Mouse (Mus musculus) spleen, adult 2 months (tissue): ENCODE measurements around the gene Ces1g. TPM values are rescaled to one million over a fixed set of nuclear protein-coding genes. Genes with fewer than 3 reads are reported as not detected.

Experiments used
- DNase-seq, 2 experiments: peaks; one replicate each; pipeline versions ENCODE4 v3.0.0 to v3.0.0-alpha.2; 2012 to 2021; ENCODE audit warnings: low spot score in 2 of 2, low read depth in 1 of 2
- H3K27ac ChIP-seq: fragments of 200-500 bp; 2 replicates; pipeline ENCODE4 v1.5.1; 2012; ENCODE audit warnings: low read length, inconsistent platforms; ENCODE audit not compliant: insufficient read depth
- H3K27me3 ChIP-seq: fragments of 200-500 bp; 2 replicates; pipeline ENCODE4 v1.6.1; 2012; ENCODE audit warnings: mild to moderate bottlenecking, moderate library complexity, low read length, inconsistent platforms; ENCODE audit not compliant: control insufficient read depth, insufficient read depth
- H3K36me3 ChIP-seq: fragments of 200-500 bp; 2 replicates; pipeline ENCODE4 v1.6.1; 2012; ENCODE audit warnings: mild to moderate bottlenecking, low read length, inconsistent platforms; ENCODE audit not compliant: control insufficient read depth, insufficient read depth
- H3K4me1 ChIP-seq: fragments of 200-500 bp; 2 replicates; pipeline ENCODE4 v1.6.1; 2011; ENCODE audit warnings: inconsistent platforms; ENCODE audit not compliant: control insufficient read depth, insufficient read depth, insufficient read length
- H3K4me3 ChIP-seq: fragments of 200-500 bp; 2 replicates; pipeline ENCODE4 v1.5.1; 2011; ENCODE audit warnings: mild to moderate bottlenecking, inconsistent platforms; ENCODE audit not compliant: insufficient read depth, insufficient read length; ENCODE audit errors: extremely low read depth
- CTCF ChIP-seq: fragments of 200-500 bp; IDR thresholded peaks from 2 replicates; pipeline ENCODE4 v1.5.1; 2011; ENCODE audit warnings: mild to moderate bottlenecking, inconsistent platforms; ENCODE audit not compliant: insufficient read depth, insufficient read length, insufficient replicate concordance; ENCODE audit errors: extremely low read depth
- POLR2A ChIP-seq: fragments of 200-500 bp; IDR thresholded peaks from 2 replicates; pipeline ENCODE4 v1.6.1; 2011; ENCODE audit warnings: low read depth, low read length, inconsistent platforms
- WGBS: fragments of 180-500 bp; shearing (Covaris S2); methylation state at CpG from one replicate; pipeline ENCODE4 v1.1.7; 2018; 5-methylcytosine and 5-hydroxymethylcytosine counted together
- polyA plus RNA-seq: library from polyadenylated mRNA; depleted of rRNA; stranded (reverse); fragments of >200 nt; gene quantifications from 2 replicates; pipeline ENCODE4 v1.2.3, GENCODE M21; 2012; rRNA removed

Gene Ces1g
- polyA plus RNA-seq, 1 experiment = not detected

DNA sequence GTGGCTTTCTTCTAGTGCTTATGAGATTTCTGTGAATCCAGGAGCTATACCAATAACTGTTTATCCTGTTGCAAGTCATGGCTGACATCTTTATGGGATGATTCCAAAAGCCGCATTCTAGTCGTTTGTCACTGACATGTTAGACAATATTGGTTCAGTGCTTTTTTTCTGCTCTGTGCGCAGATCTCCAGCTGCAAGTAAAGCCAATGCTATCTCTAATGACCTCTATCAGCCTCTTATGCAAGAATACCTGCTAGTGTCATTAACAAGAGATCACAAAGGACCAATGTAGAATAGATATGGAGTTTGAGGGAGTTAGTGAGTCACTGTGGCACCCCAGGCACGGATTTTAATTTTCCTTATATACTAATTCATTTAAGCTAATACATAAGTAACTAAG, 62.5 kb downstream of the Ces1g start:
- Histone ChIP-seq H3K27ac (no peak overlapping the region), H3K27me3 (no peaks in the 10 kb centered on the region), H3K36me3 (no peaks in the 10 kb centered on the region), H3K4me1 (no peaks in the 10 kb centered on the region), H3K4me3 (no peak overlapping the region)
- 81% methylated on average over 4 of the region's 4 CpGs for WGBS
- DNase-seq = no peak
- no peak for TF ChIP-seq CTCF
- TF ChIP-seq POLR2A = no peak

DNA sequence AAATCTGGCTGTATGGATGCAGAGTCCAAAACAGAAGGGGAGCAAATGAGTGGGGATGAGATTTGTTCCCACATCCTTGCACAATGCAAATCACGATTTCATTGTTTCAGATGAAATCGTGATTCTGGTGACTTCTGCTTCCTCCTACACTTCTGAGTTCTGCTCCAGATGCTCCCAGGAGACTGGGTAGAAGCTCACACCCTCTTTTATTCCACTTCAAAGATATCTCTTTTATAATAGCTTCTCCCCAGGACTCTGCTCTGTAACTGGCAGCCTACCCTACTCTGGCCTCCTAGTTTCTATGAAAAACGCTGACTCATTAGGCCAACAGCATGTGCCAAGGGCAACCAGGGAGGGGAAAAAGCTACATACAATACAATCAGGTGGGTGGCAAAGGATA, 63.8 kb downstream of the Ces1g start:
- TF ChIP-seq CTCF = no peak
- TF ChIP-seq POLR2A = no peak
- DNase-seq = no peak
- 66% methylated on average over 3 of the region's 3 CpGs for WGBS
- no peaks in the 10 kb centered on the region for H3K27me3 ChIP-seq
- H3K27ac ChIP-seq = no peak overlapping the region
- H3K36me3 ChIP-seq = no peaks in the 10 kb centered on the region
- no peak overlapping the region for H3K4me3 ChIP-seq
- no peaks in the 10 kb centered on the region for H3K4me1 ChIP-seq

- TF ChIP-seq POLR2A (no peak), CTCF (no peak)
- WGBS = 85% methylated on average over 4 of the region's 4 CpGs
- Histone ChIP-seq H3K4me1 (no peaks in the 10 kb centered on the region), H3K36me3 (no peaks in the 10 kb centered on the region), H3K27ac (no peak overlapping the region), H3K4me3 (no peak overlapping the region), H3K27me3 (no peaks in the 10 kb centered on the region)
- no peak for DNase-seq
Measured at GRCm38 (mm10) chr8:93272686-93273085, 64.4 kb downstream of the Ces1g start.

- H3K4me1 ChIP-seq = no peaks in the 10 kb centered on the region
- WGBS = 46% methylated on average over 2 of the region's 2 CpGs
- TF ChIP-seq POLR2A = no peak
- no peak for TF ChIP-seq CTCF
- no peak overlapping the region for H3K4me3 ChIP-seq
- no peaks in the 10 kb centered on the region for H3K36me3 ChIP-seq
- H3K27me3 ChIP-seq = no peaks in the 10 kb centered on the region
- no peak overlapping the region for H3K27ac ChIP-seq
- DNase-seq = no peak
Measured at GRCm38 (mm10) chr8:93261436-93261835, 75.7 kb downstream of the Ces1g start.

- H3K27ac ChIP-seq = no peak overlapping the region
- no peaks in the 10 kb centered on the region for H3K27me3 ChIP-seq
- WGBS = 88% methylated on average over 1 of the region's 1 CpGs
- H3K4me3 ChIP-seq = no peak overlapping the region
- no peaks in the 10 kb centered on the region for H3K4me1 ChIP-seq
- DNase-seq = no peak
- H3K36me3 ChIP-seq = no peaks in the 10 kb centered on the region
- TF ChIP-seq CTCF (no peak), POLR2A (no peak)
Measured at GRCm38 (mm10) chr8:93252400-93252925, 84.6 kb downstream of the Ces1g start.

Other genes with a start within 250 kb of the Ces1g start
- 0.06 and 0.12 TPM in 2 replicates for gene Ces1c, start 206.0 kb downstream of the Ces1g start, polyA plus RNA-seq
- 2.1 and 3.6 TPM in 2 replicates for gene Ces1d, start 139.5 kb downstream of the Ces1g start, polyA plus RNA-seq
- gene Ces1e, start 107.7 kb downstream of the Ces1g start, polyA plus RNA-seq = 0.08 and 0.20 TPM in 2 replicates
- 0.07 TPM in 1 of 2 replicates, not detected in the other for gene Ces1f, start 57.6 kb downstream of the Ces1g start, polyA plus RNA-seq
- not detected in 2 replicates for gene Ces1h, start 42.4 kb upstream of the Ces1g start, polyA plus RNA-seq
- 0.08 TPM in 1 of 2 replicates, not detected in the other for gene Ces5a, start 198.5 kb upstream of the Ces1g start, polyA plus RNA-seq